Mouse (Mus musculus): ENCODE measurements around the gene Bckdhb. TPM values are rescaled to one million over a fixed set of nuclear protein-coding genes. Genes with fewer than 3 reads are reported as not detected.
"Not testable (repeated sequence)": the region's sequence is repeated elsewhere in the genome, so short reads cannot be mapped to it uniquely, and the experiment has no call there.

The Bckdhb gene
- total and polyA plus RNA-seq, 3 experiments = 58.2 to 118 (median 97.5) TPM

GRCm38 (mm10) chr9:84047436-84047835 is 122.5 kb downstream of the Bckdhb start:
- intact Hi-C loops (cut with DNase I) = no loop called here
- H3K27ac ChIP-seq = no peak overlapping the region

GRCm38 (mm10) chr9:84049142-84049541 is 124.2 kb downstream of the Bckdhb start:
- H3K27me3 ChIP-seq (ENCODE audit: control insufficient read depth, insufficient read depth, low read length) = no peaks in the 10 kb centered on the region
- WGBS = 34% methylated on average over 1 of the region's 1 CpGs
- intact Hi-C loops (cut with DNase I) = no loop called here
- no peaks in the 10 kb centered on the region for H3K4me1 ChIP-seq (ENCODE audit: control insufficient read depth, insufficient read depth, low read length)
- H3K36me3 ChIP-seq (ENCODE audit: control insufficient read depth, insufficient read depth, low read length) = no peaks in the 10 kb centered on the region; the same call in 1 of the 2 replicates
- no peak for DNase-seq
- no peak overlapping the region for H3K4me3 ChIP-seq
- no peak overlapping the region for H3K27ac ChIP-seq
- TF ChIP-seq EP300 (IDR thresholded peaks at IDR 0.05; ENCODE audit: insufficient read depth, low read depth, low read length) (no peak), POLR2A (IDR thresholded peaks at IDR 0.05; ENCODE audit: insufficient read depth, low read depth, low read length) (no peak), CTCF (IDR thresholded peaks at IDR 0.05) (no peak)
- no peaks in the 10 kb centered on the region for H3K79me2 ChIP-seq (replicated peaks; ENCODE audit: control insufficient read depth, insufficient read depth, low read length)
- H3K9ac ChIP-seq (ENCODE audit: low read depth, low read length) = no peak overlapping the region

More at GRCm38 (mm10) chr9:84047436-84047835, 122.5 kb downstream of the Bckdhb start:
- Histone ChIP-seq H3K4me1 (ENCODE audit: control insufficient read depth, insufficient read depth, low read length) (no peaks in the 10 kb centered on the region), H3K9ac (ENCODE audit: low read depth, low read length) (no peak overlapping the region), H3K79me2 (replicated peaks; ENCODE audit: control insufficient read depth, insufficient read depth, low read length) (no peaks in the 10 kb centered on the region), H3K27me3 (ENCODE audit: control insufficient read depth, insufficient read depth, low read length) (no peaks in the 10 kb centered on the region), H3K36me3 (ENCODE audit: control insufficient read depth, insufficient read depth, low read length) (no peaks in the 10 kb centered on the region; the same call in 1 of the 2 replicates), H3K4me3 (no peak overlapping the region)
- WGBS = 51% methylated on average over 3 of the region's 3 CpGs
- DNase-seq = no peak
- TF ChIP-seq POLR2A (IDR thresholded peaks at IDR 0.05; ENCODE audit: insufficient read depth, low read depth, low read length) = no peak
- TF ChIP-seq CTCF (IDR thresholded peaks at IDR 0.05) = no peak
- TF ChIP-seq EP300 (IDR thresholded peaks at IDR 0.05; ENCODE audit: insufficient read depth, low read depth, low read length) = no peak

GRCm38 (mm10) chr9:84050867-84051635 is 126.1 kb downstream of the Bckdhb start:
- no peaks in the 10 kb centered on the region for H3K4me1 ChIP-seq (ENCODE audit: control insufficient read depth, insufficient read depth, low read length)

GRCm38 (mm10) chr9:84055125-84055807 is 130.3 kb downstream of the Bckdhb start:
- no peaks in the 10 kb centered on the region for H3K4me1 ChIP-seq (ENCODE audit: control insufficient read depth, insufficient read depth, low read length)
- 90% methylated on average over 7 of the region's 7 CpGs for WGBS
- H3K27ac ChIP-seq = no peak overlapping the region
- no peak overlapping the region for H3K4me3 ChIP-seq
- H3K36me3 ChIP-seq (ENCODE audit: control insufficient read depth, insufficient read depth, low read length) = no peaks in the 10 kb centered on the region
- no peak overlapping the region for H3K9ac ChIP-seq (ENCODE audit: low read depth, low read length)
- H3K27me3 ChIP-seq (ENCODE audit: control insufficient read depth, insufficient read depth, low read length) = no peaks in the 10 kb centered on the region
- intact Hi-C loops (cut with DNase I) = no loop called here
- H3K79me2 ChIP-seq (replicated peaks; ENCODE audit: control insufficient read depth, insufficient read depth, low read length) = no peaks in the 10 kb centered on the region
- TF ChIP-seq EP300 (IDR thresholded peaks at IDR 0.05; ENCODE audit: insufficient read depth, low read depth, low read length) (no peak), CTCF (IDR thresholded peaks at IDR 0.05) (no peak), POLR2A (IDR thresholded peaks at IDR 0.05; ENCODE audit: insufficient read depth, low read depth, low read length) (no peak)
- no peak for DNase-seq

More at GRCm38 (mm10) chr9:84050867-84051635, 126.1 kb downstream of the Bckdhb start:
- 73% methylated on average over 18 of the region's 18 CpGs for WGBS
- intact Hi-C loops (cut with DNase I) = no loop called here
- H3K36me3 ChIP-seq (ENCODE audit: control insufficient read depth, insufficient read depth, low read length) = no peaks in the 10 kb centered on the region; the same call in 1 of the 2 replicates
- H3K27me3 ChIP-seq (ENCODE audit: control insufficient read depth, insufficient read depth, low read length) = no peaks in the 10 kb centered on the region
- no peak overlapping the region for H3K4me3 ChIP-seq
- H3K79me2 ChIP-seq (replicated peaks; ENCODE audit: control insufficient read depth, insufficient read depth, low read length) = no peaks in the 10 kb centered on the region
- H3K27ac ChIP-seq = no peak overlapping the region
- no peak for TF ChIP-seq CTCF (IDR thresholded peaks at IDR 0.05)
- TF ChIP-seq EP300 (IDR thresholded peaks at IDR 0.05; ENCODE audit: insufficient read depth, low read depth, low read length) = no peak
- no peak for TF ChIP-seq POLR2A (IDR thresholded peaks at IDR 0.05; ENCODE audit: insufficient read depth, low read depth, low read length)
- H3K9ac ChIP-seq (ENCODE audit: low read depth, low read length) = no peak overlapping the region
- no peak for DNase-seq

GRCm38 (mm10) chr9:84060781-84061180 is 135.8 kb downstream of the Bckdhb start:
- DNase-seq; H3K4me1 ChIP-seq (ENCODE audit: control insufficient read depth, insufficient read depth, low read length); H3K27me3 ChIP-seq (ENCODE audit: control insufficient read depth, insufficient read depth, low read length); H3K79me2 ChIP-seq (replicated peaks; ENCODE audit: control insufficient read depth, insufficient read depth, low read length); H3K9ac ChIP-seq (ENCODE audit: low read depth, low read length); H3K27ac ChIP-seq; intact Hi-C loops (cut with DNase I); H3K4me3 ChIP-seq; H3K36me3 ChIP-seq (ENCODE audit: control insufficient read depth, insufficient read depth, low read length): not testable (repeated sequence)
- 63% methylated on average over 4 of the region's 4 CpGs for WGBS

GRCm38 (mm10) chr9:84063617-84064016 is 138.7 kb downstream of the Bckdhb start:
- H3K36me3 ChIP-seq (ENCODE audit: control insufficient read depth, insufficient read depth, low read length) = no peaks in the 10 kb centered on the region
- no peak for DNase-seq
- WGBS = 94% methylated on average over 3 of the region's 3 CpGs
- H3K4me3 ChIP-seq = no peak overlapping the region
- H3K27ac ChIP-seq = no peak overlapping the region
- H3K9ac ChIP-seq (ENCODE audit: low read depth, low read length) = no peak overlapping the region
- H3K4me1 ChIP-seq (ENCODE audit: control insufficient read depth, insufficient read depth, low read length) = no peaks in the 10 kb centered on the region; the same call in 1 of the 2 replicates
- intact Hi-C loops (cut with DNase I) = no loop called here
- H3K27me3 ChIP-seq (ENCODE audit: control insufficient read depth, insufficient read depth, low read length) = no peaks in the 10 kb centered on the region
- TF ChIP-seq CTCF (IDR thresholded peaks at IDR 0.05) (no peak), POLR2A (IDR thresholded peaks at IDR 0.05; ENCODE audit: insufficient read depth, low read depth, low read length) (no peak), EP300 (IDR thresholded peaks at IDR 0.05; ENCODE audit: insufficient read depth, low read depth, low read length) (no peak)
- H3K79me2 ChIP-seq (replicated peaks; ENCODE audit: control insufficient read depth, insufficient read depth, low read length) = no peaks in the 10 kb centered on the region

Data from heart, adult 2 months (tissue).